Mouse (Mus musculus) intestine, postnatal 0 days (tissue): ENCODE data around the gene Gprc5d. TPM values are rescaled to one million over a fixed set of nuclear protein-coding genes. Genes with fewer than 3 reads are reported as not detected.

Experiments used
- ATAC-seq: fragments of 200-750 bp; cut with Nextera tagmentation; 2 replicates; pipeline ENCODE4 v1.8.0; 2017; ENCODE audit warnings: mild to moderate bottlenecking, moderate TSS enrichment, moderate library complexity
- H3K27ac ChIP-seq: fragments of 300-500 bp; sonication (generic); 2 replicates; pipeline ENCODE4 v1.5.1; 2014; ENCODE audit warnings: mild to moderate bottlenecking, low read depth, low read length, moderate library complexity
- H3K27me3 ChIP-seq: fragments of 300-500 bp; sonication (generic); replicated peaks from 2 replicates; pipeline ENCODE4 v1.6.1; 2014; ENCODE audit warnings: low read length, mixed read lengths; ENCODE audit not compliant: control insufficient read depth, insufficient read depth
- H3K36me3 ChIP-seq: fragments of 300-500 bp; sonication (generic); 2 replicates; pipeline ENCODE4 v1.6.1; 2014; ENCODE audit warnings: mild to moderate bottlenecking, moderate library complexity; ENCODE audit not compliant: control insufficient read depth, insufficient read depth
- H3K4me1 ChIP-seq: fragments of 300-500 bp; sonication (generic); replicated peaks from 2 replicates; pipeline ENCODE4 v1.6.1; 2014; ENCODE audit warnings: antibody characterized with exemption, low read length, mixed read lengths; ENCODE audit not compliant: control insufficient read depth, insufficient read depth
- H3K4me2 ChIP-seq: fragments of 300-500 bp; sonication (generic); replicated peaks from 2 replicates; pipeline ENCODE4 v1.6.1; 2014; ENCODE audit warnings: low read depth, mild to moderate bottlenecking, moderate library complexity
- H3K4me3 ChIP-seq: fragments of 300-500 bp; sonication (generic); 2 replicates; pipeline ENCODE4 v1.5.1; 2014; ENCODE audit warnings: low read depth, low read length
- H3K9ac ChIP-seq: fragments of 300-500 bp; sonication (generic); 2 replicates; pipeline ENCODE4 v1.6.1; 2014; ENCODE audit warnings: mild to moderate bottlenecking, low read depth, low read length
- H3K9me3 ChIP-seq: fragments of 300-500 bp; sonication (generic); 2 replicates; pipeline ENCODE4 v1.6.1; 2016; ENCODE audit warnings: mixed run types; ENCODE audit not compliant: control insufficient read depth
- CTCF ChIP-seq: sonication (generic); IDR thresholded peaks from 2 replicates; pipeline ENCODE4 v1.5.1; 2016; ENCODE audit warnings: low read depth, mild to moderate bottlenecking, control low read depth, antibody characterized with exemption, moderate library complexity
- WGBS: fragments of 180-500 bp; shearing (Covaris S2); extraction: QIAGEN DNeasy Blood & Tissue Kit; methylation state at CpG from one replicate; pipeline ENCODE4 v1.1.7; 2014; 5-methylcytosine and 5-hydroxymethylcytosine counted together
- polyA plus RNA-seq: library from polyadenylated mRNA; unstranded; fragments of >200 nt; fragmentation: Nextera tagmentation; extraction: Ambion mirVana; gene quantifications from 2 replicates; pipeline ENCODE4 v1.2.1, GENCODE M21; 2015

Gprc5d gene
- polyA plus RNA-seq, 1 experiment from 2014 or later, result not detected

GRCm38 (mm10) chr6:135133486-135133885 is 15.4 kb upstream of the Gprc5d start:
- H3K4me1 ChIP-seq, result no peaks in the 10 kb centered on the region
- WGBS, result 94% methylated on average over 9 of the region's 9 CpGs
- no peak overlapping the region for H3K27ac ChIP-seq
- H3K9ac ChIP-seq, result no peak overlapping the region
- peaks cover 5% of the 10 kb centered on the region; the same call in 1 of the 2 replicates for H3K36me3 ChIP-seq
- ATAC-seq, result no peak
- H3K4me3 ChIP-seq, result no peak overlapping the region
- H3K9me3 ChIP-seq, result no peaks in the 10 kb centered on the region
- no peak overlapping the region for H3K4me2 ChIP-seq
- no peaks in the 10 kb centered on the region for H3K27me3 ChIP-seq
- TF ChIP-seq CTCF, result no peak

GRCm38 (mm10) chr6:135133086-135133485 is 15.0 kb upstream of the Gprc5d start:
- no peaks in the 10 kb centered on the region for H3K4me1 ChIP-seq
- H3K9me3 ChIP-seq, result no peaks in the 10 kb centered on the region
- no peaks in the 10 kb centered on the region for H3K27me3 ChIP-seq
- WGBS, result 86% methylated on average over 7 of the region's 7 CpGs
- no peak overlapping the region for H3K4me2 ChIP-seq
- no peak for ATAC-seq
- no peak overlapping the region for H3K4me3 ChIP-seq
- TF ChIP-seq CTCF, result no peak
- no peak overlapping the region for H3K27ac ChIP-seq
- H3K36me3 ChIP-seq, result peaks cover 5% of the 10 kb centered on the region; the same call in 1 of the 2 replicates
- no peak overlapping the region for H3K9ac ChIP-seq

GRCm38 (mm10) chr6:135124755-135125380 is 6.8 kb upstream of the Gprc5d start:
- Histone ChIP-seq H3K4me3 (no peak overlapping the region), H3K9ac (no peak overlapping the region), H3K27me3 (no peaks in the 10 kb centered on the region), H3K9me3 (no peaks in the 10 kb centered on the region), H3K4me2 (no peak overlapping the region), H3K27ac (no peak overlapping the region), H3K36me3 (no peaks in the 10 kb centered on the region), H3K4me1 (no peaks in the 10 kb centered on the region)
- 58% methylated on average over 5 of the region's 5 CpGs for WGBS
- no peak for TF ChIP-seq CTCF
- ATAC-seq, result no peak

- 91% methylated on average over 8 of the region's 8 CpGs for WGBS
- TF ChIP-seq CTCF, result no peak
- H3K4me3 ChIP-seq, result no peak overlapping the region
- no peak overlapping the region for H3K9ac ChIP-seq
- H3K27me3 ChIP-seq, result no peaks in the 10 kb centered on the region
- H3K27ac ChIP-seq, result no peak overlapping the region
- no peaks in the 10 kb centered on the region for H3K4me1 ChIP-seq
- no peaks in the 10 kb centered on the region for H3K36me3 ChIP-seq
- ATAC-seq, result no peak
- H3K9me3 ChIP-seq, result no peaks in the 10 kb centered on the region
- H3K4me2 ChIP-seq, result no peak overlapping the region
These were observed 1.6 kb downstream of the Gprc5d start for GRCm38 (mm10) chr6:135116479-135116878.

GRCm38 (mm10) chr6:135113114-135113436 is 5.0 kb downstream of the Gprc5d start:
- Histone ChIP-seq H3K27ac (no peak overlapping the region), H3K4me2 (no peak overlapping the region), H3K27me3 (no peaks in the 10 kb centered on the region), H3K9me3 (no peaks in the 10 kb centered on the region), H3K9ac (no peak overlapping the region), H3K4me1 (no peaks in the 10 kb centered on the region), H3K4me3 (no peak overlapping the region), H3K36me3 (no peaks in the 10 kb centered on the region)
- no peak for TF ChIP-seq CTCF
- no peak for ATAC-seq
- 36% methylated on average over 6 of the region's 6 CpGs for WGBS

- Histone ChIP-seq H3K4me2 (no peak overlapping the region), H3K27ac (no peak overlapping the region), H3K4me3 (no peak overlapping the region), H3K9ac (no peak overlapping the region), H3K36me3 (no peaks in the 10 kb centered on the region), H3K9me3 (no peaks in the 10 kb centered on the region), H3K4me1 (no peaks in the 10 kb centered on the region), H3K27me3 (no peaks in the 10 kb centered on the region)
- TF ChIP-seq CTCF, result no peak
- WGBS, result 28% methylated on average over 7 of the region's 7 CpGs
- no peak for ATAC-seq
These were observed 5.5 kb downstream of the Gprc5d start for GRCm38 (mm10) chr6:135112411-135113113.
